Mouse (Mus musculus): ENCODE results near the gene Gsdme. TPM values are rescaled to one million over a fixed set of nuclear protein-coding genes. Genes with fewer than 3 reads are reported as not detected.

Gsdme gene
- polyA plus RNA-seq (2012) = not detected in 2 replicates

DNA sequence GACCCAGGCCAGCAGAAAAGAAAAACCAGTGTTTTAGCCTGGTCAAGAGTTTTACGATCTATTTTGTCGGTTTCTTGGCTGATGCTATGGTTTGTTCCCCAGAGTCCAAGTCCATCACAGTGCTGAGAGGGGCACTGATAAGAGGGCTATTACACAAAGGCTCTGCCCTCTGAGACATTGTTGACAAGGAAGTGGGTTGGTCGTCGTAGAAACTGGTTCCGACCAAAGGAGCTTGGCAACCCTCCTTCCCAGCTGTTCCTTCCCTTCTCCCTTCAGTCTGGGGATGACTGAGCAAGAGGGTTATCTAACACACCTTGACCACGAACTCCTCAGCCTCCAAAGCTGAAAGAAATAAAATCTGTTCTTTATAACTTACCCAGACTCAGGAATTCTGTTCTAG, at the start of gene Gsdme:
Gene Gsdme, minus strand, starts transcription at position 193 of the 400 bp plus-strand sequence.
- no peak for TF ChIP-seq GATA1 (IDR thresholded peaks at IDR 0.05; ENCODE audit: low read length)

DNA sequence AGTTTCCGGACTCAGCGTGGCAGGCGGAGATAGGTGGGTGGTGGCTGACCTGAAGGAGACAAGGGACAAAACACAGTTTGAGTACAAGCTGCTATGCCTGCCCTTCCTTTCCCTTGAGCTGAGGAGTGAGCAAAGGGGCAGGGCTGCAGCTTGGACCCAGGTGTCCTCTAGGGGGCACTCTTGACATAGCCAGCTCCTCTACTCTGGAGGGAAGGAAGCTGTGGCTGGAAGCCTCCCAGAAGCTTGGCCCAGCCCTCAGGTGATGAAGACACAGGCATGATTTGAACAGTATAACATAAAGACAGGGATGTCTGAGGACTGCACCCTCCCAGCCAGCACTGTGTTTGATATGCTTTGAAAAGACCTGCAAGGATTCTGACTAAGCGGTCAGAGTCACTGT, 49.0 kb upstream of the Gsdme start:
- no peak for TF ChIP-seq GATA1 (IDR thresholded peaks at IDR 0.05; ENCODE audit: low read length)

DNA sequence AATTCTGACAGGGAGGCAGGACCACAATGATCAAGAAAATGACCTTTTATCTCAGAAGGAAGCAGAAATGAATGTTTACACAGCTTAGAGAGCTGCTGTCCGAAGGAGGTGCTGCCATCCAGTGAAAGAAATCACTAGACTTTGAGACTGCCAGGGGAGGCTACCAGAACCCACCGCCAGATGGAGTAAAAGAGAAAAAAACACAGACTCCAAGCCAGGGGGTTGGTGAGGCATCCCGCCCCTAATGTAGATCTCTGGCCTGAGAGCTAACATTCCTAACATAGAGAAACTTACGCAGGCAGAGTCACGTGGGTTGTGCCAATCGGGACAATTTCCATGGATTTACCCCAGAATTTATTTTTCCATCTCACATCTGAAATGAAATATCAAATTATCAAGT, 45.4 kb upstream of the Gsdme start:
- TF ChIP-seq GATA1 (IDR thresholded peaks at IDR 0.05; ENCODE audit: low read length) = no peak

DNA sequence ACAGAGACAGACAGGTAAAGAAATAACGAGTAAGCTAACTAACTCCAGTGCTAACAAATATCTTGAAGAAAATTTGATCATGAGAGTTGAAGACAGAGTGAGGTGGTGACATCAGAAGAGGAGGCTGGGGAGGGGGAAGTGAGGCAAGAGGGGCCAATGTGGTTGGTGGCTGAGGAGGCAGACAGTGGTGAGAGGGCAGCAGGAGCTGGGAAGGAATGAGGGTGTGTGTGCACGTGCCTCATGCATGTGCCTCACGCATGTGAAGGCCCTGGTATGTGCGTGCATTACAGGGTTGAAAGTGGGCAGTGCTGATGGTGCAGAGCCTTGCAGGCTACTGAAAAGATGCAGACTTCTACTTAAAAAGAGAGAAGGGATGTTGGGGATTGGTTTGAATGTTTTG, 43.0 kb upstream of the Gsdme start:
- no peak for TF ChIP-seq GATA1 (IDR thresholded peaks at IDR 0.05; ENCODE audit: low read length)

DNA sequence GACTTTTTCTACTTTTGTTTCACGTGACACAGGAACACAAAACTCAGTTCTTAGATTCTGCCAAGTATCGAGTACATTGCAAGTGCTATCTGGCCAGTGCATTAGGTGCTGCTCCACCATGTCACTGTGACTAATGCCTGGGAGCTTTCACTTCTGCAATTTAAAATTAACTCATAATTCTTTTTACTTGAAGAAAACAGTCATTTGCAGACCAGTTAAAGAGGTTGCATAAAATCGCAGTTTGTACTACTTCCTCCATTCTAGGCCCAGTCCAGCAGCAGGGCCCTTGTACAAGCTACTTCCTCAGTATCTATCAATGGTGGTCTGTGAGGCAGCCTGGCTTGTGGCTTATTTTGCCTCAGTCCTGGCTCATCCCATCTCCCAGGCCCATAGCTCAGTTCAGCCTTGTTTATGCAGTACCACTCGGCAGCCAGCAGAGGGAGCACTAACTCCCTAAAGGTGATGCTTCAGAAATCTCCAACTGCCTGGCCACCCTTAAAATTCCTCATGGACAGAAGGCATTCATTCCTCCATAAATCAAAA, 41.4 kb upstream of the Gsdme start:
- TF ChIP-seq GATA1 (IDR thresholded peaks at IDR 0.05; ENCODE audit: low read length) = no peak

DNA sequence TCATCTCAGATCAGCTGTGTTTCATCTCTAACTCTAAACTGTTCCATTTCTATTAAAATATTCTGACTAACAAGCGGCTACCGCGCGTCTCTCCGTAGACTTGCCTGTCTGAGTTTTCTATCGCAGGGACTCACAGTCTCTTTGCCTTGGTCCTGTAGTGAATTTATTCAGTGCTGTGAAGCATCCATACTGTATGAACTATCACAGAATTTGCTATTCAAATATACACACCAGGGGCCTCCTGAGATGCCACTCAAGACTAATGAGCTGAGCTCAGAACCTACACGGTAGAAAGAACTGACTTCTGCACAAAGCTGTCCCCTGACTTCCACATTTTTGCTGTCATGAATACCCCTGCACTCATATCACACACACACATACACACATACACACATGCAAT, 37.5 kb upstream of the Gsdme start:
- no peak for TF ChIP-seq GATA1 (IDR thresholded peaks at IDR 0.05; ENCODE audit: low read length)

DNA sequence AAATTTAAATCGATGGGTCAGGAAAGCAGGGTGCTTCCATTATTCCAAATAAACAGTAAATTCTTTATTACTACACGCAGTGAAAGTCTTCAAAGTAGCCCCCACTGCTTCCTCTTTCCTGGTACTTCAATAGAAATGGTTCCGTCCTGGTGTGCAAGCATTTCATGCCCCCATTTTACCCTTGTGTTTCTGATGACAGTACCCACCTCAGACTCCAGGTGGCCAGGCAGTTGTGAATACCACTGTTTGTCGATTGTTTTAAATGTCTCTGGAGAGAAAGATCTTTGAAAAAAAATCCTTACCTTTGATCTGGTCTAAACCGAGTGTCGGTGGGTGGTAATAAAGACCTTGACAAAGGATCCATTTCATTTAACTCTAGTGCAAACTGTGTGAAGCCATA, 37.0 kb upstream of the Gsdme start:
- no peak for TF ChIP-seq GATA1 (IDR thresholded peaks at IDR 0.05; ENCODE audit: low read length)

DNA sequence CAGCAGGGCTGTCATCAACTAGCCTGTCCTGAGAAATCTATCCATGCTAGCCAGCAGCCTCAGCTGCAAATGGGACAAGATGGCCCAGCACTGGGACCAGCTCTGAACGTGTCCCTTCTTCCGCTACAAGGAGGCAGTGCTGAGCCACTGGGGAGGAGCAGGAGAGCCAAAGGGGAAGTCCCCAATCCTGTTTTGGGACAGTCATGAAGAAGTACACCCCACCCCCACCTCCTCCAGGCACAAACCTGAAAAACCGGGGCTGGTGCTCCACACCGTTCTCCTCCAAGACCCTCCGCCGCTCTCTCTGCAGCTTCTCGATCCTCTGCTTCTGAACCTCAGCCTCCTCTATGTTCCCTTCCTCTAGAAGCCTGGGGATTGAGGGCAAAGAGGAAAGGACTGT, 35.4 kb upstream of the Gsdme start:
- no peak for TF ChIP-seq GATA1 (IDR thresholded peaks at IDR 0.05; ENCODE audit: low read length)

DNA sequence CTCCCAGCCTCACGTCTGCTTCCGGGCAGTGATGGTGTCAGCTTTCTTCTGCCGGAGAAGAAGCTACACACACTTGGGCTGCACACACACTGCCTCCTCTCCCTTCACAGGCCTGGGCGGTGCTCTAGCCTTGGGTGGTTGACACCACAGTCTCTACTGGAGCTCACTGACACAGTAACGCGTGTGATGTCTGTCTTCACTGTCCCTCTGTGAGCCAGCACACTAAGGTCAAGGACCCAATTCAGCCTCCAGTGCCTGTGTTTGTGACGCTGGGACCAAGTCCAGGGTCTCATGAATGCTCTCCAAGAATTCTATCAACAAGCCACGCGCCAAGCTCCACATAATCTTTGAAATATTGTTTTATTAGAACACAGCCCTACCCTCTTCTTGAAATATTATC, 34.0 kb upstream of the Gsdme start:
- no peak for TF ChIP-seq GATA1 (IDR thresholded peaks at IDR 0.05; ENCODE audit: low read length)

DNA sequence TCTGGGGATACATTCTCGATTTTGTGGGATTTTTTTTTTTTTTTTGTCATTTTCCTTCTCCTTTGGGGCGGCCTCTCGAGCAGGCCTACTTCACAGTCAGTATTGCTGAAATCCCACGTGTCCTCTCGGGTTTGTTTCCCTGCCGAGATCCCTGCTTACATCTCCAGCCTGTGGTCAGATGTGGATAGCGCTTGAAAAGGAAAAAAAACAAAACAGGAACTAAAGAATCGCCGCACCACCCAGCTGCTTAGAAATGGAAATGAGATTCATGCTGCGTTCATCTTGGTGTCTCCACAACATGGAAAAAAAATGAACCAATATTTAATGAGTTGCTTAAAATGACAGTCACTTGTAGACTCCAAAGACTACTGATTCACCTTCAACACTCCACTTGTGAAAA, 31.5 kb upstream of the Gsdme start:
- TF ChIP-seq GATA1 (IDR thresholded peaks at IDR 0.05; ENCODE audit: low read length) = no peak

DNA sequence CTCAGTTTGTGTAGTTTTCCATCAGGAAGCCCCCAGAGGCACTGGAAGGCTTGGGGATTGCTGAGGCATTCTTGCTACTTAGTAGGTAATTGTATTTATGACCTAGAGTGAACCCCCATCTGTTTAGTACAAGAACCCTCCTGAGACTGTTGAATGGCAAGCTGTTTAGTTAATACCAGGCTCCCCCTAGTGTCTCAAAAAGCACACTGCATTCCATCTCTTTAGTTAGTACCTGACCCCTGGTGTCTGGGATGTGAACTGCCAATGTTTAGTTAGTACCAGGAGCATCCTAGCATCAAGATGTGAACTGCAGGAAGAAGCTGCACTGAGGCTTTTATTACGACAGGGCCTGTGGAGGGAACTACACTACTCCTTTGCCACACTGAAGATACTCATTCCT, 30.5 kb upstream of the Gsdme start:
- no peak for TF ChIP-seq GATA1 (IDR thresholded peaks at IDR 0.05; ENCODE audit: low read length)

DNA sequence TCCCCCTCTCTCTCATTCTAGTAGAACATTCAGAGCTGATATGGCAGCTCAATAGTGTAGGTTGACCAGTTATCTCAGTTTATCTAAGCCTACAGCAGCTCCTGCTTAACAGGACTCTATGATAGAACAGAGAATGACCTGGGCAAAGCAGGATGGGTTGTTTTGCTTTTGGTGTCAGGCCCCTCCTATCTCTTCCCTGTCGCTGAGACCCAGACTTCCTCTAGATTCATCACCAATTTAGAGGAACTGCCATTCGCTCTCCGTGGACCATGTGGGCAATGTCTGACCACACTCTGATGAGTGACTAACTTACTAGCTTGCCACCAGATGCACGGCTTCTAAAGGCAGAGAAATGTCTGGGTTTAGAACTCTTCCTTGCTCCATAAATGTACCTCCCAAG, 28.0 kb upstream of the Gsdme start:
- peak; percentile 30 for TF ChIP-seq GATA1 (IDR thresholded peaks at IDR 0.05; ENCODE audit: low read length)

DNA sequence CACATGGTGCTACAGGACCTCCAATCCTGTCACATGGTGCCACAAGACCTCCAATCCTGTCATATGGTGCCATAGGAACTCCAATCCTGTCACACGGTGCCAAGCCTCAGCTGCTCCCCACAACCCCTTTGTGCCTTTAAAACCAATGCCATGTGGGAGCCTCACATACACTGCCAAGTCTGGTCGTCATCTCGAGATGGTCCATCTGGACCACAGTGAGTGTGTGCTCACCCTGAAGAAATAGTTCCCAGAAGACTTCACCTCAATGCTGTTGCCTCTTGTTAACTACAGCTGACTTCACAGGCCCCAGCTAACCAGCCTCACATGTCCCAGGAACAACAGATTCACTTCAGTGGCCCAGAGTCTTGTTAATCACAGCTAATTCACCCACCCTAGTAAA, 23.2 kb upstream of the Gsdme start:
- no peak for TF ChIP-seq GATA1 (IDR thresholded peaks at IDR 0.05; ENCODE audit: low read length)

DNA sequence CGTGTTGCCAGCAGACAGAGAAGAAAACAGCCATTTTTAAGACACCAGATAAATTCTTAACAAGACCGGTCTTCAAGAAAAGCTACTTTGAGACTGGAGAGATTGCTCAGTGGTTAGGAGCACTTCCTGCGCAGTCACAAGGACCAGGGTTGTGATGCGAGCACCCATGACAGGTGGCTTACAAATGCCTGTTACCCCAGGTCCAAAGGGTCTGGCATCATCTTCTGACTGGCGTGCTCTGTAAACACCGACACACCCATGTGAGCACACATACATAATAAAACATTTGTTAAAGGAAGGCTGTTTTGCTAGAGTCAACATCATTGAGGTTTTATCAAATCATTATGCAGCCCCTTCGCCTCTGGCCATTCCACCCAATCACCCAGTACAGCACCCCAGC, 16.0 kb upstream of the Gsdme start:
- no peak for TF ChIP-seq GATA1 (IDR thresholded peaks at IDR 0.05; ENCODE audit: low read length)

DNA sequence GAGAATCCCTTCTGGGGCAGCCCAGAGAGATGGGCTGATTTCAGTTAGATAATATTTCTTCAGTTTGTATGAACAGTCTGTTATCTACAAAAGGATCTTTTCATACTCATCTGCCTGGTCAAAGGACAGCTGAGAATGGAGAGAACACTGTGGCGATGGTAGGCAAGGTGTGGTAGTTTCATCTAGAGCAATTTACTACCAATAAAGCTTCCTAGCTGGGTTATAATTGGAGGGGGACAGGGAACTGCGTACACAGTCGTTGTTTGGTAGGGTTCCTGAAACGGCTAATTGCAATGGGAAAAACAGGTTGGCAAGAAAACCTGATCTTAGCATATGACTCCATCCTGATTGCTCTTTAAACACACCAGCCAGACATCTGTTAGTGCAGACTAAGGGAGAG, 10.3 kb upstream of the Gsdme start:
- TF ChIP-seq GATA1 (IDR thresholded peaks at IDR 0.05; ENCODE audit: low read length) = no peak

DNA sequence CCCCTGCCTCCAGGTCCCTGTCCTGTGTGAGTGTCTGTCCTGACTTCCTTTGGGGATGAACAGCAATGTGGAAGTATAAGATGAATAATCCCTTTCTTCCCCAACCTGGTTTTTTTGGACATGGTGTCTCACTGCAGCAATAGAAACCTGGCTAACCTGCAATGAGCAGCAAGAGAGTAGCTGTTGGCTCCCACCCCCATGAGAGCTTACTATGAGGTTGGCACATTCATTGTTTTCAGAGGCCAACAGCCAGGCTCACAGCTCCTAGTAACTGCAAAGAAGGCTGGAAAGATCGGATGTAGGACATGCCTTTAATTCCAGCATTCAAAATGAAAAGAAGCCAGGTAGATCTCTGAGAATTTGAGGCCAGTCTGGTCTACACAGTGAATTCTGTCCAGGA, 9.8 kb upstream of the Gsdme start:
- TF ChIP-seq GATA1 (IDR thresholded peaks at IDR 0.05; ENCODE audit: low read length) = no peak

DNA sequence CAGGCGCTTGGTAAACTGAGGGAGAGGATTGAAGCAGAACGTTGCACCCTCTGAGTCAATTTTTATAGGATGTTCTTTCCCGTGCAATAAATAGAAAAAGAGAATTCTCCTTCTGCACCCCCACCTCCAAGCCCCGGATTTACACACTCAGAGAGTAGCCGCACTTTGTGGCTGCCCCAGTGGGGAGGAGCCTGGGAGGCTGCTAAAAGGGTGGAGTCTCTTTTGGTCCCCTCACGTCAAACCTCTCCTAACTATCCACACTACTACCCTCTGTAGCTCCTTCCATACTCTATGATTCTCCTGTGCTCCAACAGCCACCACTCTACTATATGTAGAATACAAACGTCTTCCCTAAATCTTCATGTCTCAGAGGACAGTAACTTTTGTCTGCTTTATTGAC, 1.4 kb downstream of the Gsdme start:
- no peak for TF ChIP-seq GATA1 (IDR thresholded peaks at IDR 0.05; ENCODE audit: low read length)

DNA sequence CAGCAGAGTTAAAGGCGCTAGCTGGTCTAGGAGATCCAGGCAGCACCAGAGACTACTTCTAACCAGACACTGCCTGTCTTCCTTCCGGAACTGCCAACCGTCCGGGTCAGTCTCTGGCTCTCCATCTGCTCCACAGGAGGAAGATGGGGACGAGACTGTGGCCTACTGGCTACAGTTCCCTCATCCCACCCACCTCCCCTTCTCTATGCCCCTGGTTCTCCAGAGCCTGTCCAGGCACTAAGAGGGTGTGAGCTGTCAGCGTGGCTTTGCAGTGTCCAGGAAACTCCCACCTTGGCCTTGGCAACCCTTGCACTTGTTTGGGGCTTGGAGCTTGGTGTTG, 1.8 kb downstream of the Gsdme start:
- TF ChIP-seq GATA1 (IDR thresholded peaks at IDR 0.05; ENCODE audit: low read length) = no peak
